Mouse (Mus musculus) liver, embryonic 16.5 days (tissue): ENCODE measurements around the gene Tm9sf2. TPM values are rescaled to one million over a fixed set of nuclear protein-coding genes. Genes with fewer than 3 reads are reported as not detected.

Experiments
- ATAC-seq: fragments of 200-750 bp; cut with Nextera tagmentation; 2 replicates; pipeline ENCODE4 v1.8.0; 2017; ENCODE audit warnings: low read depth, mild to moderate bottlenecking, moderate number of reproducible peaks, moderate library complexity
- H3K27ac ChIP-seq: fragments of 300-500 bp; sonication (generic); 2 replicates; pipeline ENCODE4 v1.5.1; 2014; ENCODE audit warnings: mild to moderate bottlenecking, low read length
- H3K27me3 ChIP-seq: fragments of 300-500 bp; sonication (generic); 2 replicates; pipeline ENCODE4 v1.6.1; 2014; ENCODE audit warnings: low read depth, low read length, mixed read lengths; ENCODE audit not compliant: control insufficient read depth, insufficient read depth
- H3K36me3 ChIP-seq: fragments of 300-500 bp; sonication (generic); 2 replicates; pipeline ENCODE4 v1.6.1; 2014; ENCODE audit warnings: mild to moderate bottlenecking; ENCODE audit not compliant: control insufficient read depth, insufficient read depth
- H3K4me1 ChIP-seq: fragments of 300-500 bp; sonication (generic); 2 replicates; pipeline ENCODE4 v1.6.1; 2014; ENCODE audit warnings: low read depth, low read length, mixed read lengths; ENCODE audit not compliant: control insufficient read depth
- H3K4me2 ChIP-seq: fragments of 300-500 bp; sonication (generic); 2 replicates; pipeline ENCODE4 v1.6.1; 2014; ENCODE audit warnings: low read depth, low read length, mixed read lengths
- H3K4me3 ChIP-seq: fragments of 300-500 bp; sonication (generic); 2 replicates; pipeline ENCODE4 v1.5.1; 2014; ENCODE audit warnings: low read depth, mild to moderate bottlenecking, low read length
- H3K9ac ChIP-seq: fragments of 300-500 bp; sonication (generic); 2 replicates; pipeline ENCODE4 v1.6.1; 2014; ENCODE audit warnings: low read depth, low read length
- H3K9me3 ChIP-seq: fragments of 300-500 bp; sonication (generic); replicated peaks from 2 replicates; pipeline ENCODE4 v1.6.1; 2016; ENCODE audit warnings: low read length; ENCODE audit not compliant: control insufficient read depth
- WGBS: fragments of 180-500 bp; shearing (Covaris S2); extraction: QIAGEN DNeasy Blood & Tissue Kit; methylation state at CpG from one replicate; pipeline ENCODE4 v1.1.7; 2014; ENCODE audit not compliant: insufficient replicate concordance; 5-methylcytosine and 5-hydroxymethylcytosine counted together
- polyA plus RNA-seq: library from polyadenylated mRNA; unstranded; fragments of >200 nt; fragmentation: Nextera tagmentation; extraction: Ambion mirVana; gene quantifications from 2 replicates; pipeline ENCODE4 v1.2.1, GENCODE M21; 2015

Gene Tm9sf2
- polyA plus RNA-seq, 1 experiment from 2014 or later: 78.3 TPM

- H3K4me1 ChIP-seq: no peaks in the 10 kb centered on the region; the same call in 1 of the 2 replicates
- H3K27me3 ChIP-seq: no peaks in the 10 kb centered on the region
- H3K4me2 ChIP-seq: no peak overlapping the region
- no peaks in the 10 kb centered on the region for H3K36me3 ChIP-seq
- ATAC-seq: no peak
- no peaks in the 10 kb centered on the region for H3K9me3 ChIP-seq
- H3K4me3 ChIP-seq: no peak overlapping the region
- no peak overlapping the region for H3K27ac ChIP-seq
- 38% methylated on average over 11 of the region's 11 CpGs for WGBS
- H3K9ac ChIP-seq: no peak overlapping the region
Observed at GRCm38 (mm10) chr14:122068801-122069695, 37.8 kb upstream of the Tm9sf2 start.

DNA sequence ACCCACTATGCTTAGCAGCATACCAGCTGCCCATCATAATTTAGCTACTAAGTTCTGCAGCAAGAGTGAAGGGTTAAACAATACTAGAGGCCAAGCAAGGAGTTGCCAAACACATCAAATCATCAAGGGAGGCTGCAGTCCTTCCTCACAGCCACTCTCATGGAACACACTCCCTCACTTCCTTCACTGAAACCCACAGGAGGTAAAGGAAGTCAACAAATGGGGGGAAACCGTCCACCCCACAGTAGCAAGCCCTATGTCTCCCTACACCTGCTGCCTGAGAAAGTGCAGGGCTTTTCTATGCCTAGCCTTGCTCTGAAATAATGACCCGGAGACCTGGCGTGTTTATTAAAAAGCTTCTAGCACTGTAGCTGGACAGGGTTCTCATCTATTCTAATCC is 36.9 kb upstream of the Tm9sf2 start:
- no peak overlapping the region for H3K27ac ChIP-seq
- no peak for ATAC-seq
- 54% methylated on average over 3 of the region's 3 CpGs for WGBS

DNA sequence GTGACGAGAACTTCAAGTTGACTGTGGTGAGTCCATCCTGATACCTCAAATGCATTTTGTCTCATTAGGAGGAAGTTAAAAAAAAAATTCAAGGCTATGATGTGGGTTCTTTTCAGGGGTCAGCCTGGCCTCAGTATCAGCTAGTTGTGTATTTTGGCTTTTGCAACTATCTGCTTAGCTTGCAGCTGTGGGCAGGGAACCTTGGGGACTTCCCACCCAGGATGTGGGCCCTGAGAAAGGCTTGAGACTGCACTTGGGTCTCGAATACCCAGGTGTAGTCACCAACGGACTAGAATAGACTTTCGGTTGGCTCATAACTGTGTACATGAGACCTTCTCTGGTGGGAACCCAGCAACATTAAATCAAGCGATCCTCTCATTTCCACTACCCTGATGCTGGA is 33.4 kb upstream of the Tm9sf2 start:
- no peak for ATAC-seq
- no peak overlapping the region for H3K27ac ChIP-seq
- H3K4me3 ChIP-seq: no peak overlapping the region
- H3K27me3 ChIP-seq: no peaks in the 10 kb centered on the region
- no peak overlapping the region for H3K9ac ChIP-seq
- WGBS: 59% methylated on average over 5 of the region's 5 CpGs
- H3K4me2 ChIP-seq: no peak overlapping the region
- H3K9me3 ChIP-seq: no peaks in the 10 kb centered on the region
- H3K36me3 ChIP-seq: no peaks in the 10 kb centered on the region
- H3K4me1 ChIP-seq: no peaks in the 10 kb centered on the region

More for the DNA sequence above, 36.9 kb upstream of the Tm9sf2 start:
- Histone ChIP-seq H3K4me3 (no peak overlapping the region), H3K27me3 (no peaks in the 10 kb centered on the region), H3K4me1 (no peaks in the 10 kb centered on the region; the same call in 1 of the 2 replicates), H3K9ac (no peak overlapping the region), H3K9me3 (no peaks in the 10 kb centered on the region), H3K4me2 (no peak overlapping the region), H3K36me3 (no peaks in the 10 kb centered on the region)

GRCm38 (mm10) chr14:122074360-122074759 is 32.5 kb upstream of the Tm9sf2 start:
- ATAC-seq: no peak
- Histone ChIP-seq H3K36me3 (no peaks in the 10 kb centered on the region), H3K4me3 (no peak overlapping the region), H3K4me2 (no peak overlapping the region), H3K9ac (no peak overlapping the region), H3K27ac (no peak overlapping the region), H3K4me1 (no peaks in the 10 kb centered on the region), H3K27me3 (no peaks in the 10 kb centered on the region), H3K9me3 (no peaks in the 10 kb centered on the region)
- 59% methylated on average over 10 of the region's 10 CpGs for WGBS

- Histone ChIP-seq H3K27me3 (no peaks in the 10 kb centered on the region), H3K9me3 (no peaks in the 10 kb centered on the region), H3K9ac (no peak overlapping the region), H3K4me2 (no peak overlapping the region), H3K36me3 (no peaks in the 10 kb centered on the region), H3K4me3 (no peak overlapping the region), H3K4me1 (no peaks in the 10 kb centered on the region), H3K27ac (no peak overlapping the region)
- no peak for ATAC-seq
- WGBS: 76% methylated on average over 21 of the region's 21 CpGs
Observed at GRCm38 (mm10) chr14:122075485-122076200, 31.2 kb upstream of the Tm9sf2 start.

- no peak overlapping the region for H3K4me3 ChIP-seq
- no peak for ATAC-seq
- H3K36me3 ChIP-seq: no peaks in the 10 kb centered on the region
- no peak overlapping the region for H3K27ac ChIP-seq
- H3K9ac ChIP-seq: no peak overlapping the region
- no peak overlapping the region for H3K4me2 ChIP-seq
- no peaks in the 10 kb centered on the region for H3K4me1 ChIP-seq
- H3K27me3 ChIP-seq: no peaks in the 10 kb centered on the region
- H3K9me3 ChIP-seq: no peaks in the 10 kb centered on the region
- WGBS: 66% methylated on average over 3 of the region's 3 CpGs
Observed at GRCm38 (mm10) chr14:122077017-122077416, 29.8 kb upstream of the Tm9sf2 start.

- WGBS: 35% methylated on average over 6 of the region's 6 CpGs
- no peaks in the 10 kb centered on the region for H3K27me3 ChIP-seq
- H3K9me3 ChIP-seq: no peaks in the 10 kb centered on the region
- H3K4me1 ChIP-seq: no peaks in the 10 kb centered on the region
- ATAC-seq: 0 out of 2 replicates have a peak, but pooled peaks have one; percentile 9
- H3K27ac ChIP-seq: no peak overlapping the region
- no peak overlapping the region for H3K4me2 ChIP-seq
- no peak overlapping the region for H3K9ac ChIP-seq
- H3K36me3 ChIP-seq: no peaks in the 10 kb centered on the region
- H3K4me3 ChIP-seq: no peak overlapping the region
Observed at GRCm38 (mm10) chr14:122079428-122079827, 27.4 kb upstream of the Tm9sf2 start.

DNA sequence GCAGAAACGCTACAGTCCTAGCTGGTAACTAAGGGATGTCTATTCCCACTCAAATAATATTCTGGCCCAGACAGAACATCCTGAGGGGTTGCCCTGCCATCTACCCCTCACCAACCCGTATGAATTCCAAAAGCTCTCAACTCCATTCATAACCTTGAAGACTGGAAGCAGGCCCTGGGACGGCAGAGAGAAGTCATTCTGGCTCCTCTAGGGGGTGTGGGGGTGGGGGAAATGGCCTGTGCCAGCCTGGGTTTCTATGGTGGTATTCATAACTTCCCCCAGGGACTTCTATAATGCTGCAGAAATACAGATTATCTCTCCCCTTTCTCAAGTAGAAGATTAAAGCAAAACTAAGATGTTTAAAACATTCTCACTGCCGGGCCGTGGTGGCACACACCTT is 26.9 kb upstream of the Tm9sf2 start:
- Histone ChIP-seq H3K9me3 (no peaks in the 10 kb centered on the region), H3K27me3 (no peaks in the 10 kb centered on the region), H3K9ac (no peak overlapping the region), H3K36me3 (no peaks in the 10 kb centered on the region), H3K27ac (no peak overlapping the region), H3K4me2 (no peak overlapping the region), H3K4me1 (no peaks in the 10 kb centered on the region), H3K4me3 (no peak overlapping the region)
- 60% methylated on average over 5 of the region's 5 CpGs for WGBS
- no peak for ATAC-seq

DNA sequence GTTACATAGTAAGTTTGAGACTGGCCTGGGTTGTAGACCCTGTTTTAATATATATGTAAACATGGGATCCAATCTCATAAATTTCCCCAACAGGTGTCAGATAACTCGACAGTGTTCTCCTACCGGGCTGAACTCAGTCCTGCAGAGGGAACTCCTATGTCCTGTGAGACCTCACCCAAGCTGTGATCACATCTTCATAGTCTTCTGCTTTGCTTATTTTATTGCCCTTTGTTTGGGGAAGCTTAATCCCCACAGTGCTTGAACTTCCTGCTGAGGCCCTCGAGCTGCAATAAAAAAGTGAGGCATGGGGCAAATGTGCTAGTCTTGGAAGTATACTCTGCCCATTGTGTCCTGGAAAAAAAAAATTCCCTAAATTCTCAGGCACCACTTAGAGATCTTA is 25.5 kb upstream of the Tm9sf2 start:
- 30% methylated on average over 3 of the region's 3 CpGs for WGBS
- no peak overlapping the region for H3K27ac ChIP-seq
- ATAC-seq: no peak

More for the DNA sequence above, 25.5 kb upstream of the Tm9sf2 start:
- Histone ChIP-seq H3K4me2 (no peak overlapping the region), H3K9ac (no peak overlapping the region), H3K27me3 (no peaks in the 10 kb centered on the region), H3K4me1 (no peaks in the 10 kb centered on the region), H3K36me3 (no peaks in the 10 kb centered on the region), H3K4me3 (no peak overlapping the region), H3K9me3 (no peaks in the 10 kb centered on the region)
